Mouse (Mus musculus): ENCODE measurements around the gene Omd. TPM values are rescaled to one million over a fixed set of nuclear protein-coding genes. Genes with fewer than 3 reads are reported as not detected.

The Omd gene
- polyA plus RNA-seq, 1 experiment from 2014 or later, result 0.22 TPM

DNA sequence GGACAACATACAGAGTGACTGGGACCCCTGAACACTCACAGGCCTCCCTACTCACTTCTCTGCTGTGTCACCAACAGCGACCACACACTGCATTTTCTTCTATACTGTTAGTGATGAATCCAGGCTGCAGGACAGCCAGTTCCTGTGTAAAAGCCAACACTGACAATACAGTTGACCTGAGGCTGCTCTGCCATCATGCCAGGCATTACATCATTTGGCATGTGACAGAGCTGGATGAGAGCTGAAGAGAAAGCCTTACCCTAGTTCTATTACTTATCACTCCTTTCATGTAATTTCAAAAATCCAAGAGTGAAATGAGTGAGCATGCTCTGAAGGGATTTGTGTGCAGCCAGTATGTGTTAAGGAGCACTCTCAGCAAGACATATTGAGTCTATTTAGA is 26.1 kb upstream of the Omd start:
- 82% methylated on average over 1 of the region's 1 CpGs for WGBS
- Histone ChIP-seq H3K27ac (ENCODE audit: low read depth, low read length) (no peak overlapping the region), H3K27me3 (replicated peaks; ENCODE audit: control insufficient read depth, insufficient read depth, low read length) (no peaks in the 10 kb centered on the region), H3K9me3 (replicated peaks; ENCODE audit: control insufficient read depth, low read length) (no peaks in the 10 kb centered on the region), H3K4me2 (ENCODE audit: low read length) (no peak overlapping the region), H3K4me1 (ENCODE audit: control insufficient read depth, insufficient read depth, low read length) (no peaks in the 10 kb centered on the region), H3K36me3 (ENCODE audit: control insufficient read depth, insufficient read depth, low read length) (no peaks in the 10 kb centered on the region), H3K4me3 (ENCODE audit: low read depth, low read length) (no peak overlapping the region), H3K9ac (ENCODE audit: low read length) (no peak overlapping the region)
- ATAC-seq (no peak), DNase-seq (ENCODE audit: low spot score) (peak; percentile 6)

GRCm38 (mm10) chr13:49556924-49557323 is 25.3 kb upstream of the Omd start:
- no peak overlapping the region for H3K4me2 ChIP-seq (ENCODE audit: low read length)
- no peak for ATAC-seq
- no peaks in the 10 kb centered on the region for H3K27me3 ChIP-seq (replicated peaks; ENCODE audit: control insufficient read depth, insufficient read depth, low read length)
- no peaks in the 10 kb centered on the region for H3K4me1 ChIP-seq (ENCODE audit: control insufficient read depth, insufficient read depth, low read length)
- no peak overlapping the region for H3K4me3 ChIP-seq (ENCODE audit: low read depth, low read length)
- no peak for DNase-seq (ENCODE audit: low spot score)
- no peaks in the 10 kb centered on the region for H3K9me3 ChIP-seq (replicated peaks; ENCODE audit: control insufficient read depth, low read length)
- WGBS, result 59% methylated on average over 1 of the region's 1 CpGs
- H3K27ac ChIP-seq (ENCODE audit: low read depth, low read length), result no peak overlapping the region
- H3K36me3 ChIP-seq (ENCODE audit: control insufficient read depth, insufficient read depth, low read length), result no peaks in the 10 kb centered on the region
- H3K9ac ChIP-seq (ENCODE audit: low read length), result no peak overlapping the region

DNA sequence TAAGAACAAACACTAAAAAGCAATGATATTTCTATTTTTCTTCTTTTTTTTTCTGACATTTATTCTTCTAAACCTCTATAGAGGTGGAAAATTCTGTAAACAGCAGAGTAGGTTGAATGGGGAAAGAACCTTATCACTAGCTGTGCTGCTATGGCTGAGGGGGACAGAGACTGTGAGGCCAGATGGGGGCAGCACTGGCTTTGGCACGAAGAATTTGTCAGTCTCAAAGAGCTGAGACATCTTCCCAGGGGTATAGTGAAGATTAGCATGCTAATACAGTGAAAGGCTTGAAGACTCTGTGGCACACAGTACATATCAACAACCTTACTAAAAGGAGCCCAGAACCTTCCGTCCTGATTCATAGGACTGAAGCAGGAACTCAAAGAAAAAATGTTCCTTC is 23.1 kb upstream of the Omd start:
- Histone ChIP-seq H3K4me2 (ENCODE audit: low read length) (no peak overlapping the region), H3K9ac (ENCODE audit: low read length) (no peak overlapping the region), H3K36me3 (ENCODE audit: control insufficient read depth, insufficient read depth, low read length) (no peaks in the 10 kb centered on the region), H3K4me1 (ENCODE audit: control insufficient read depth, insufficient read depth, low read length) (no peaks in the 10 kb centered on the region), H3K9me3 (replicated peaks; ENCODE audit: control insufficient read depth, low read length) (no peaks in the 10 kb centered on the region), H3K27ac (ENCODE audit: low read depth, low read length) (no peak overlapping the region), H3K4me3 (ENCODE audit: low read depth, low read length) (no peak overlapping the region), H3K27me3 (replicated peaks; ENCODE audit: control insufficient read depth, insufficient read depth, low read length) (no peaks in the 10 kb centered on the region)
- 37% methylated on average over 2 of the region's 2 CpGs for WGBS
- DNase-seq (ENCODE audit: low spot score), result peak; percentile 22
- ATAC-seq, result no peak

GRCm38 (mm10) chr13:49560886-49561285 is 21.4 kb upstream of the Omd start:
- Histone ChIP-seq H3K27me3 (replicated peaks; ENCODE audit: control insufficient read depth, insufficient read depth, low read length) (no peaks in the 10 kb centered on the region), H3K36me3 (ENCODE audit: control insufficient read depth, insufficient read depth, low read length) (no peaks in the 10 kb centered on the region), H3K4me1 (ENCODE audit: control insufficient read depth, insufficient read depth, low read length) (no peaks in the 10 kb centered on the region), H3K9ac (ENCODE audit: low read length) (no peak overlapping the region), H3K4me3 (ENCODE audit: low read depth, low read length) (no peak overlapping the region), H3K27ac (ENCODE audit: low read depth, low read length) (no peak overlapping the region), H3K4me2 (ENCODE audit: low read length) (no peak overlapping the region), H3K9me3 (replicated peaks; ENCODE audit: control insufficient read depth, low read length) (no peaks in the 10 kb centered on the region)
- no peak for DNase-seq (ENCODE audit: low spot score)
- 72% methylated on average over 2 of the region's 2 CpGs for WGBS
- no peak for ATAC-seq

DNA sequence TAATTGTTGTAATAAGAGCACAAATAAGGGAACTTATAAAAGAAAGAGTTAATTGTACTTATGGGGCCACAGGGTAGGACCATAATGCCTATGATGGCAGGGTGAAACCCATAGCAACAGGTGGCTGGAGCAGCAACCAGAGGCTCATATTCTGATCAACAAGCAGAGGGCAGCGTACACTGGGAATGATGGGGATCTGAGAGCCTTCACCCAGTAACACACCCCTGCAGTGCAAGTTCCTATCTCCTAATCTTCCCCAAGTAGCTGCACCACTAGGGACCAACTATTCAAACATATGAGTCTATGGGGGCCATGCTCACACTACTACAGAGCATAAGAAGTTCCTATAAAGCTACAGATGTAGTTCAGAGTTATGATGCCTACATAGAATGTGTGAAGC is 17.9 kb upstream of the Omd start:
- no peak overlapping the region for H3K27ac ChIP-seq (ENCODE audit: low read depth, low read length)
- WGBS, result 94% methylated on average over 1 of the region's 1 CpGs
- ATAC-seq (no peak), DNase-seq (ENCODE audit: low spot score) (no peak)
- H3K4me1 ChIP-seq (ENCODE audit: control insufficient read depth, insufficient read depth, low read length), result no peaks in the 10 kb centered on the region
- H3K9ac ChIP-seq (ENCODE audit: low read length), result no peak overlapping the region
- no peaks in the 10 kb centered on the region for H3K9me3 ChIP-seq (replicated peaks; ENCODE audit: control insufficient read depth, low read length)
- no peak overlapping the region for H3K4me3 ChIP-seq (ENCODE audit: low read depth, low read length)
- no peaks in the 10 kb centered on the region for H3K36me3 ChIP-seq (ENCODE audit: control insufficient read depth, insufficient read depth, low read length)
- H3K4me2 ChIP-seq (ENCODE audit: low read length), result no peak overlapping the region
- H3K27me3 ChIP-seq (replicated peaks; ENCODE audit: control insufficient read depth, insufficient read depth, low read length), result no peaks in the 10 kb centered on the region

DNA sequence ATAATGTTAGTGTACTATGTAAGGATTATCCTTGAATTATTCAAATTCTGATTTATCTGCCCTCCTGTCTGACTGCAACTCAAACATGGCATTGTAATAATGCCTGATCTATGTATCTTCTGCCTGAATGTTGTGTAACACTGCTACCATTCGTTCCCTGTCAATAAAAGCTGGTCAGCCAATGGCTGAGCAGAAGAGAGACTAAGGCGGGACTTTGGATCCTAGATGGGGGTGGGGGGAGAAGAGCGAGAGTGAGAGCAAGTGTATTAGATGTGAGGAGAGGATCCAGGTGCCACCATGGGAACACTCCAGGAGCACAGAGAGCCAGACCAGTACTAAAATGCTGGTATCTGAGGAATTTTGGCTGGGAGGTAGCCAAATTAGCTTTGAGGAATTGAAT is 11.9 kb upstream of the Omd start:
- H3K4me2 ChIP-seq (ENCODE audit: low read length), result no peak overlapping the region
- WGBS, result 68% methylated on average over 3 of the region's 3 CpGs
- H3K27me3 ChIP-seq (replicated peaks; ENCODE audit: control insufficient read depth, insufficient read depth, low read length), result no peaks in the 10 kb centered on the region
- no peak for DNase-seq (ENCODE audit: low spot score)
- no peak overlapping the region for H3K9ac ChIP-seq (ENCODE audit: low read length)
- no peaks in the 10 kb centered on the region for H3K4me1 ChIP-seq (ENCODE audit: control insufficient read depth, insufficient read depth, low read length)
- H3K4me3 ChIP-seq (ENCODE audit: low read depth, low read length), result no peak overlapping the region
- no peak for ATAC-seq
- no peaks in the 10 kb centered on the region for H3K9me3 ChIP-seq (replicated peaks; ENCODE audit: control insufficient read depth, low read length)
- H3K36me3 ChIP-seq (ENCODE audit: control insufficient read depth, insufficient read depth, low read length), result no peaks in the 10 kb centered on the region
- no peak overlapping the region for H3K27ac ChIP-seq (ENCODE audit: low read depth, low read length)

GRCm38 (mm10) chr13:49571418-49571817 is 10.8 kb upstream of the Omd start:
- H3K4me2 ChIP-seq (ENCODE audit: low read length), result no peak overlapping the region
- H3K4me1 ChIP-seq (ENCODE audit: control insufficient read depth, insufficient read depth, low read length), result no peaks in the 10 kb centered on the region
- no peak overlapping the region for H3K27ac ChIP-seq (ENCODE audit: low read depth, low read length)
- H3K27me3 ChIP-seq (replicated peaks; ENCODE audit: control insufficient read depth, insufficient read depth, low read length), result no peaks in the 10 kb centered on the region
- no peaks in the 10 kb centered on the region for H3K36me3 ChIP-seq (ENCODE audit: control insufficient read depth, insufficient read depth, low read length)
- DNase-seq (ENCODE audit: low spot score) (no peak), ATAC-seq (no peak)
- H3K4me3 ChIP-seq (ENCODE audit: low read depth, low read length), result no peak overlapping the region
- no peak overlapping the region for H3K9ac ChIP-seq (ENCODE audit: low read length)
- WGBS, result 94% methylated on average over 2 of the region's 2 CpGs
- H3K9me3 ChIP-seq (replicated peaks; ENCODE audit: control insufficient read depth, low read length), result no peaks in the 10 kb centered on the region

DNA sequence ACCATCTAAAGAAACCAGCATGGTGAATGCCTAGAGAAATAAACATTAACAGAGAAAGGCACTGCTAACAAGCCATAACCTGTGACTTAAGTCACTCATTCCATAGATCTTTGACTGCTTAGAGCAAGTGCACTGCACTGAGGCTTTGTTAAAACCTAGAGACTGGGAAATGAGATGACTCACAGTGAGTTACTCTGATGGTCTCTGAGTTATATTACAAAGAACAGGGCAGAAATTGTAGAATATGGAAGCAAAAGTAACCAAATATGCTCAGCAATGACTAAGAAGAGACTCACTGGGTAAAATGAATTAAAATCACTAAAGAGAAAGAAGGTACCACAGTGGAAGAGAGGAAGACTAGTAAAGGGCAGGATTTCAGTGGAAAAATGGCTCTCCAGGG is 1.6 kb downstream of the Omd start:
- ATAC-seq (no peak), DNase-seq (ENCODE audit: low spot score) (no peak)
- no peak overlapping the region for H3K27ac ChIP-seq (ENCODE audit: low read depth, low read length)
- no peak overlapping the region for H3K9ac ChIP-seq (ENCODE audit: low read length)
- H3K36me3 ChIP-seq (ENCODE audit: control insufficient read depth, insufficient read depth, low read length), result no peaks in the 10 kb centered on the region
- H3K27me3 ChIP-seq (replicated peaks; ENCODE audit: control insufficient read depth, insufficient read depth, low read length), result no peaks in the 10 kb centered on the region
- no peak overlapping the region for H3K4me2 ChIP-seq (ENCODE audit: low read length)
- no peak overlapping the region for H3K4me3 ChIP-seq (ENCODE audit: low read depth, low read length)
- no peaks in the 10 kb centered on the region for H3K9me3 ChIP-seq (replicated peaks; ENCODE audit: control insufficient read depth, low read length)
- no peaks in the 10 kb centered on the region for H3K4me1 ChIP-seq (ENCODE audit: control insufficient read depth, insufficient read depth, low read length)

DNA sequence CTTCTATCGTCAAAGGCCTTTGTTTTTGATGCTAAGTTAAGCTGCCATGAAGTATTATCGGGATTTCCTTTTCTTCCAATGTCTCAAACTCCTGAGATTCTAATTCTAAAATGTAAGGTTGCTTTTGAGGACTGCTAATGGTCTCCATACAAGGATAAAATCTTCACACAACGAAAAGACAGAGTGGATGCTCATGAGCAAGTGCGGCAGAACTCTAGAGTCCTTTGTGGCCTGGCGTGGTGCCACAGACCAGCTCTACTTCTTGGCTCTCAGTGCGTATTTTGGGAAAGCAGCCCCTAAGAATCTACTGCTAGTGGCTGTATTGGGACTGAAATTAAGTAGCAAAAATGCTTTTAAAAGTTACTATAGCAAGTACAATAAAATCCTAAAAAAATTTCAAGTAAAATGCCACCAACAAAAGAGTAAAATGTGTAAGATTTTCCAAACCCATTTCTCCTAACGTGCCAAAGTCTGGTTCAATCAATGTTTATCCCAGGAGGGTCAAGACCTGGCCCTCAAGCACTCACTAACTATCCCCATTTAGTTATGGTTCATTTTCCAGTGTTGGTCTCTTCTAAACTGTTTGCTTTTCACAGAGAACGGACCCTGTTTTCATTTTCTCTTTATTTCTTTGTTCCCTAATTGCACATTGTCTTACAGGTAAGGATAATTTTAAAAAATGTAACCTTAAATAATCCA is 2.2 kb downstream of the Omd start:
- ATAC-seq (no peak), DNase-seq (ENCODE audit: low spot score) (peak; percentile 9)
- H3K9me3 ChIP-seq (replicated peaks; ENCODE audit: control insufficient read depth, low read length), result no peaks in the 10 kb centered on the region
- H3K4me2 ChIP-seq (ENCODE audit: low read length), result no peak overlapping the region
- H3K4me1 ChIP-seq (ENCODE audit: control insufficient read depth, insufficient read depth, low read length), result no peaks in the 10 kb centered on the region
- no peaks in the 10 kb centered on the region for H3K36me3 ChIP-seq (ENCODE audit: control insufficient read depth, insufficient read depth, low read length)
- H3K27ac ChIP-seq (ENCODE audit: low read depth, low read length), result no peak overlapping the region
- H3K9ac ChIP-seq (ENCODE audit: low read length), result no peak overlapping the region
- WGBS, result 84% methylated on average over 8 of the region's 8 CpGs
- H3K4me3 ChIP-seq (ENCODE audit: low read depth, low read length), result no peak overlapping the region
- H3K27me3 ChIP-seq (replicated peaks; ENCODE audit: control insufficient read depth, insufficient read depth, low read length), result no peaks in the 10 kb centered on the region

Measured in forebrain, embryonic 14.5 days (tissue).